Mouse (Mus musculus) embryonic facial prominence, embryonic 10.5 days (tissue): ENCODE measurements around the gene St6galnac3. TPM values are rescaled to one million over a fixed set of nuclear protein-coding genes. Genes with fewer than 3 reads are reported as not detected.

Experiments used
- DNase-seq: peaks from one replicate; pipeline ENCODE4 v3.0.0-alpha.2; 2017; ENCODE audit warnings: low spot score
- H3K27ac ChIP-seq: fragments of 300-500 bp; sonication (generic); replicated peaks from 2 replicates; pipeline ENCODE4 v1.5.1; 2016; ENCODE audit warnings: mild to moderate bottlenecking
- H3K27me3 ChIP-seq: fragments of 300-500 bp; sonication (generic); replicated peaks from 2 replicates; pipeline ENCODE4 v1.6.1; 2016; ENCODE audit warnings: low read depth, mild to moderate bottlenecking; ENCODE audit not compliant: poor library complexity, severe bottlenecking
- H3K36me3 ChIP-seq: fragments of 300-500 bp; sonication (generic); replicated peaks from 2 replicates; pipeline ENCODE4 v1.6.1; 2016; ENCODE audit warnings: mild to moderate bottlenecking, moderate library complexity
- H3K4me1 ChIP-seq: fragments of 300-500 bp; sonication (generic); 2 replicates; pipeline ENCODE4 v1.6.1; 2016
- H3K4me3 ChIP-seq: fragments of 300-500 bp; sonication (generic); 2 replicates; pipeline ENCODE4 v1.5.1; 2016; ENCODE audit warnings: mild to moderate bottlenecking, moderate library complexity
- H3K9me3 ChIP-seq: fragments of 300-500 bp; sonication (generic); 2 replicates; pipeline ENCODE4 v1.6.1; 2016; ENCODE audit warnings: mild to moderate bottlenecking
- WGBS: fragments of 180-500 bp; shearing (Covaris S2); methylation state at CpG from one replicate; pipeline ENCODE4 v1.1.7; 2016; 5-methylcytosine and 5-hydroxymethylcytosine counted together
- polyA plus RNA-seq: library from polyadenylated mRNA; unstranded; fragments of >200 nt; fragmentation: Nextera tagmentation; extraction: Ambion mirVana; gene quantifications from 2 replicates; pipeline ENCODE4 v1.2.1, GENCODE M21; 2016

Gene St6galnac3
- polyA plus RNA-seq, 1 experiment from 2014 or later, result 54.1 TPM

GRCm38 (mm10) chr3:153456227-153456626, 268.7 kb downstream of the St6galnac3 start:
- H3K36me3 ChIP-seq, result peaks cover 26% of the 10 kb centered on the region
- 86% methylated on average over 5 of the region's 5 CpGs for WGBS
- no peak overlapping the region for H3K27ac ChIP-seq
- H3K4me1 ChIP-seq, result no peaks in the 10 kb centered on the region
- H3K27me3 ChIP-seq, result no peaks in the 10 kb centered on the region
- no peak overlapping the region for H3K4me3 ChIP-seq
- H3K9me3 ChIP-seq, result 0 out of 2 replicates have a peak, but pooled peaks cover 6% of the 10 kb centered on the region
- no peak for DNase-seq

GRCm38 (mm10) chr3:153453127-153454049, 271.6 kb downstream of the St6galnac3 start:
- Histone ChIP-seq H3K4me1 (no peaks in the 10 kb centered on the region), H3K27ac (no peak overlapping the region), H3K4me3 (no peak overlapping the region), H3K36me3 (peaks cover 16% of the 10 kb centered on the region), H3K27me3 (no peaks in the 10 kb centered on the region), H3K9me3 (no peaks in the 10 kb centered on the region)
- DNase-seq, result no peak
- WGBS, result 89% methylated on average over 7 of the region's 7 CpGs

- Histone ChIP-seq H3K4me3 (no peak overlapping the region), H3K4me1 (no peaks in the 10 kb centered on the region), H3K27me3 (no peaks in the 10 kb centered on the region), H3K27ac (no peak overlapping the region), H3K36me3 (peaks cover 12% of the 10 kb centered on the region), H3K9me3 (no peaks in the 10 kb centered on the region)
- WGBS, result 96% methylated on average over 3 of the region's 3 CpGs
- no peak for DNase-seq
Measured at GRCm38 (mm10) chr3:153452299-153452996, 272.5 kb downstream of the St6galnac3 start.

GRCm38 (mm10) chr3:153441329-153441728, 283.6 kb downstream of the St6galnac3 start:
- no peak for DNase-seq
- H3K4me1 ChIP-seq, result no peaks in the 10 kb centered on the region; the same call in 1 of the 2 replicates
- H3K4me3 ChIP-seq, result no peak overlapping the region
- WGBS, result 91% methylated on average over 9 of the region's 9 CpGs
- H3K36me3 ChIP-seq, result no peaks in the 10 kb centered on the region
- no peaks in the 10 kb centered on the region for H3K27me3 ChIP-seq
- no peak overlapping the region for H3K27ac ChIP-seq
- no peaks in the 10 kb centered on the region for H3K9me3 ChIP-seq

- DNase-seq, result no peak
- H3K27me3 ChIP-seq, result no peaks in the 10 kb centered on the region
- H3K9me3 ChIP-seq, result no peaks in the 10 kb centered on the region
- H3K36me3 ChIP-seq, result no peaks in the 10 kb centered on the region
- H3K4me3 ChIP-seq, result no peak overlapping the region
- H3K27ac ChIP-seq, result no peak overlapping the region
- 91% methylated on average over 17 of the region's 17 CpGs for WGBS
- peaks cover 15% of the 10 kb centered on the region for H3K4me1 ChIP-seq
Measured at GRCm38 (mm10) chr3:153436076-153437021, 288.6 kb downstream of the St6galnac3 start.

- no peaks in the 10 kb centered on the region for H3K36me3 ChIP-seq
- H3K27me3 ChIP-seq, result no peaks in the 10 kb centered on the region
- peaks cover 15% of the 10 kb centered on the region for H3K4me1 ChIP-seq
- no peaks in the 10 kb centered on the region for H3K9me3 ChIP-seq
- 0 out of 2 replicates have a peak overlapping the region, but pooled peaks have one; percentile 19 for H3K27ac ChIP-seq
- WGBS, result 74% methylated on average over 8 of the region's 8 CpGs
- DNase-seq, result no peak
- no peak overlapping the region for H3K4me3 ChIP-seq
Measured at GRCm38 (mm10) chr3:153433010-153433409, 292.0 kb downstream of the St6galnac3 start.

- Histone ChIP-seq H3K27me3 (no peaks in the 10 kb centered on the region), H3K9me3 (no peaks in the 10 kb centered on the region), H3K4me3 (no peak overlapping the region), H3K4me1 (peaks cover 15% of the 10 kb centered on the region), H3K36me3 (no peaks in the 10 kb centered on the region), H3K27ac (peak overlapping the region; percentile 57; the same call in 1 of the 2 replicates)
- WGBS, result 88% methylated on average over 6 of the region's 6 CpGs
- DNase-seq, result no peak
Measured at GRCm38 (mm10) chr3:153432053-153432816, 292.7 kb downstream of the St6galnac3 start.

GRCm38 (mm10) chr3:153429840-153430239, 295.1 kb downstream of the St6galnac3 start:
- Histone ChIP-seq H3K27me3 (no peaks in the 10 kb centered on the region), H3K9me3 (no peaks in the 10 kb centered on the region), H3K36me3 (no peaks in the 10 kb centered on the region), H3K4me1 (peaks cover 15% of the 10 kb centered on the region), H3K27ac (no peak overlapping the region), H3K4me3 (no peak overlapping the region)
- no peak for DNase-seq
- WGBS, result 73% methylated on average over 8 of the region's 8 CpGs

- no peak overlapping the region for H3K4me3 ChIP-seq
- no peaks in the 10 kb centered on the region for H3K27me3 ChIP-seq
- 86% methylated on average over 7 of the region's 7 CpGs for WGBS
- DNase-seq, result no peak
- H3K9me3 ChIP-seq, result no peaks in the 10 kb centered on the region
- no peaks in the 10 kb centered on the region for H3K36me3 ChIP-seq
- H3K27ac ChIP-seq, result no peak overlapping the region
- H3K4me1 ChIP-seq, result peaks cover 6% of the 10 kb centered on the region; the same call in 1 of the 2 replicates
Measured at GRCm38 (mm10) chr3:153421918-153422290, 303.1 kb downstream of the St6galnac3 start.

- no peak overlapping the region for H3K4me3 ChIP-seq
- 76% methylated on average over 14 of the region's 14 CpGs for whole genome bisulfite sequencing
- H3K9me3 ChIP-seq, result no peaks in the 10 kb centered on the region
- no peaks in the 10 kb centered on the region for H3K36me3 ChIP-seq
- peaks cover 6% of the 10 kb centered on the region; the same call in 1 of the 2 replicates for H3K4me1 ChIP-seq
- H3K27ac ChIP-seq, result no peak overlapping the region
- no peaks in the 10 kb centered on the region for H3K27me3 ChIP-seq
- no peak for DNase-seq
Measured at GRCm38 (mm10) chr3:153421060-153421917, 303.7 kb downstream of the St6galnac3 start.

- Histone ChIP-seq H3K27ac (no peak overlapping the region), H3K9me3 (no peaks in the 10 kb centered on the region), H3K4me3 (no peak overlapping the region), H3K36me3 (no peaks in the 10 kb centered on the region), H3K4me1 (peaks cover 6% of the 10 kb centered on the region; the same call in 1 of the 2 replicates), H3K27me3 (no peaks in the 10 kb centered on the region)
- WGBS, result 86% methylated on average over 7 of the region's 7 CpGs
- DNase-seq, result no peak
Measured at GRCm38 (mm10) chr3:153419331-153419730, 305.6 kb downstream of the St6galnac3 start.
